Mouse (Mus musculus) megakaryocyte progenitor cell, adult 5-6 weeks (primary cell): Measurements from ENCODE around the gene Pknox2. TPM values are rescaled to one million over a fixed set of nuclear protein-coding genes. Genes with fewer than 3 reads are reported as not detected.

Experiments used
- ATAC-seq: replicated peaks from 2 replicates; pipeline ENCODE4 v1.8.0; 2016; ENCODE audit warnings: mild to moderate bottlenecking, moderate TSS enrichment, inconsistent platforms; ENCODE audit not compliant: poor library complexity
- total RNA-seq, 2 experiments: library from RNA; stranded (forward) in 1 of 2; stranded (reverse) in 1 of 2; fragments of 157-497, 149-512 nt in 1 of 2; fragments of 200-1000 nt in 1 of 2; gene quantifications; 2 replicates each; pipeline versions ENCODE4 v1.2.3 to v1.2.4; 2015 to 2017

Gene Pknox2
- total RNA-seq, 2 experiments from 2014 or later = not detected

DNA sequence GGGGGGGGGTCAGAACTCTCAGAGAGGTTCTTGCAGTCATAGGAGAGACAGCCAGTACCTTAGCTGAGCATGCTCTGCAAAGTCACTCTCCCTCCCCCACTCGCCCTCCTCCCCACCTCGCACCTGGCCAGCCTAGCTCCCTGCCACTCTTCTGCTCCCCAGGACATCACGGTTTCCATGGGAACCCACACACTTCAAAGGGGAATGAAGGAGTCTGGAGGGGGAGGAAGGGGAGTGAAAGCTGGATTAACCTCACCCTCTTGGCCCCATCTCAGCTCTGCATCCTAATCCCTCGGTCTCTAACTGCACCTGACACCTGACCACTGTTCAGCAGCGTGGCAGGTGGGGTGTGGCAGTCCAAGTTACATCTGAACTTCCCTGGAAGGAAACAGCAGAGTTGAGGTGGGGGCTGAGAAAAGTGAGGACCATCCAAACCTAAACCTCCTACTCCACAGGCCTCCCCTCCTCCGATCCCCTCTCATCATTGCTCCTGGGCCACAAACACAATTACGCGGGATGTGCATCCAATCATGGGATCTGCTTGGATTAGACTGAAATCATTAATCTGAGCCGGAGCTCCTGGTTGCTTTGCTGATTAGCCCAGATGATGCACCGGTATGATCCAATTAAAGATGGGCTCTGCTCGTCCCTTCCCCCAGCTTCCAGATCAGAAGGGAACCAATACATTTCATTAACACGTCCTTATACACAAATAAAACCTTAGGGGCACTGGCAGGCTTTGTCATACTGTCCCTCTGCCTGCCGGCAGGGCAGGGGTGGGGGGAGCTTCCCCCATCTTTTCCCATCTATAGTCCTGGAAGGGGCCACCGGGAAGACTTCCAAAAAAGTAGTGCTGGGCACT lies 196.7 kb downstream of the Pknox2 start:
- no peak for ATAC-seq

GRCm38 (mm10) chr9:36948181-36948580 lies 199.0 kb downstream of the Pknox2 start:
- no peak for ATAC-seq

GRCm38 (mm10) chr9:36947056-36947694 lies 200.0 kb downstream of the Pknox2 start:
- ATAC-seq = no peak

GRCm38 (mm10) chr9:36944843-36945242 lies 202.4 kb downstream of the Pknox2 start:
- ATAC-seq = no peak

- no peak for ATAC-seq
These were observed 204.6 kb downstream of the Pknox2 start for GRCm38 (mm10) chr9:36942561-36942960.

- ATAC-seq = no peak
These were observed 205.1 kb downstream of the Pknox2 start for GRCm38 (mm10) chr9:36942131-36942530.

- no peak for ATAC-seq
These were observed 205.6 kb downstream of the Pknox2 start for GRCm38 (mm10) chr9:36941565-36941964.

DNA sequence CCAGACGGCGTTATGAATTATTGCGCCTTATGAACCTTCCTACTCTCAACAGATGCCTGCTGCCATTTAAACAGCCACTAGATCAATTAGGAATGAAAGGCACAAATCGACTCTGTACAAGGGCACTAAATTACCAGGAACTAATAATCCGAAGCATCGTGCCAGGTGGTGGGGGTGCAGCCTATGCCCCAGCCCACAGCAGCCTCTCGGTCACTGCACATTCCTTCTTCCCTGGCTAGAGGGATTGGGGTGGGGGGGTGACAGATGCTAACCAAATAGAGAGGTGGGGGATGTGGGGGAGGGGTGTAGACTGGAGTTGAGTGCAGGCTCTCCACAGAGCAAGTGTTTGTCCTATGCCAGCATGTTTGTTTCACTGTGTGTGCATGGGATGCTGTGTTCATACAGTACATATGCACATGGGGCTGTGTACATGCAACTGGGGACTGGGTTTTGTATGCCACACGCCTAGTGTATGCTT lies 208.6 kb downstream of the Pknox2 start:
- no peak for ATAC-seq

GRCm38 (mm10) chr9:36933813-36934493 lies 213.3 kb downstream of the Pknox2 start:
- ATAC-seq = peak; percentile 61

- ATAC-seq = no peak
These were observed 214.0 kb downstream of the Pknox2 start for GRCm38 (mm10) chr9:36932950-36933812.

GRCm38 (mm10) chr9:36931657-36932056 lies 215.6 kb downstream of the Pknox2 start:
- no peak for ATAC-seq

DNA sequence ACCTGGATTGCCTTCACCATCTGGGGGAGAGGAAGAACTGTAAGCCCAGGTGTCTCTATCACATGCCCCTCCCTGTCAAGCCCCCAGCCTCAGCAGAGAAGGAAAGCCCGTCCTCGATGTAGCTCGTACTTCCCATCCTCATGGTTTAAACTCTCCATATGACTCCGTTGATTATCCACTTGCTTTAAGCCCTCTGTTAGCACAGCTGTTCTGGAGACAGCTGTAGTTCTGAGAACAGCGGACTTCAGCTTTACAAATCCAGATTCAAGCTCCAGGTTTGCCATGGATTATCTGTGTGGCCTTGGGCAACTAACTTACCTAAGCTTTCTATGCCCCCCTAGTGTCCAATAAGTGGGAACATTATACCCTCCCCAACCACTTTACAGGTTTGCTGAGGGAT lies 223.5 kb downstream of the Pknox2 start:
- ATAC-seq = no peak

GRCm38 (mm10) chr9:36921718-36922415 lies 225.3 kb downstream of the Pknox2 start:
- ATAC-seq = no peak

DNA sequence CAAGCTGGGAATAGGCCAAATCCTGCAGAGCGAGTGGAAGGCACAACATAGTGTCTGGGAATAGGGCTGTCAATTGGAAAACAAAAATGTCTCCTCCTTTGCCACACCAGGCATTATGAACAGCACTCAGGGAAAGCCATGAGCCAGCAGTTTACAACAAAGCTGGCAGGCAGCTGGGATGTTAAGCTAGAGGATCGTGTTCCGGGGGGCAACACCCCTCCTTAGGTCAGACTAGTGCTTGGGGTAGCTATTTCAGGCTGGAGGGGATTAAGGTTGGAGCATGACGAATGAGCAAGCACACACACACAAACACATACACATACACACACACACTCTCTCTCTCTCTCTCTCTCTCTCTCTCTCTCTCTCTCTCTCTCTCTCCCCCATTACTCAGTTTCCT lies 227.7 kb downstream of the Pknox2 start:
- ATAC-seq = no peak

GRCm38 (mm10) chr9:36918582-36918981 lies 228.6 kb downstream of the Pknox2 start:
- ATAC-seq = no peak

DNA sequence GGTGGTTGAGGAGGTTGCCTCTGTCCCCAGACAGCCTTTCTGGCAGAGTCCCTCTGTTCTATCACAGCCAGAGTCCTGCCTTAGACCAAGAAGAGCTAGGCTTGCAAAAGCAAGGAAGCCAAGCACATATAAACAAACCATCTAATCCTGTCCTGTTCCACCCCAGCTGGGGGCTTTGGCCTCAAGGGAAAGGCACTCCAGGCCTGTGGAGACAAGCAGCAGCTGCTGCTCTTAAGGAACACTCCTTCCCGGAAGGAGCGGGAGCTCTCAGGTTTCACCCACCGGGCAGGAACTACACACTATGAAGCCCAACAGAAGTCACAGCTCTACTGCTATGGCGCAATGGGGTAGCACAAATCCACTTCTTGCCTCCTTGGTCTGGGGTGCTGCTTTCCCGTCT lies 230.3 kb downstream of the Pknox2 start:
- ATAC-seq = no peak

GRCm38 (mm10) chr9:36916362-36916761 lies 230.8 kb downstream of the Pknox2 start:
- peak; percentile 91 for ATAC-seq

DNA sequence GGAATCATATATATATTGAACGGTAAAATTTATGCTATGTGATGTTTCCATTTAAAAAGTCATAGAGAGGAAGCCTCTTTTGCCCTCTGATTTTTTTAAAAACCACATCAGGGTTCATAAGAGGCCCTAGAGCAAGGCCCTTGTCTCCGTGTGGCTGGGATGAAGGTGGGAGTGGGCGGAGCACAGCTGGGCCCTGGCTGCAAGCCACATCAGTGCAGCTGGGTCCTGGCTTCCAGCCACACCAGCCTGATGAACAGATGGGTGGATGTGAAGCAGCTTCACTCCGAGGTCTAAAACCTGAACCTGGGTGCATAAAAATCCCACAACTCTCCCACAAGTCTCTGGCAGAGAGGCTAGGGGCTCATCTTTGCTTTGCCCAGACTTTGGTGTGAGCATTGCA lies 241.8 kb downstream of the Pknox2 start:
- no peak for ATAC-seq

GRCm38 (mm10) chr9:36900464-36900863 lies 246.7 kb downstream of the Pknox2 start:
- ATAC-seq = no peak

DNA sequence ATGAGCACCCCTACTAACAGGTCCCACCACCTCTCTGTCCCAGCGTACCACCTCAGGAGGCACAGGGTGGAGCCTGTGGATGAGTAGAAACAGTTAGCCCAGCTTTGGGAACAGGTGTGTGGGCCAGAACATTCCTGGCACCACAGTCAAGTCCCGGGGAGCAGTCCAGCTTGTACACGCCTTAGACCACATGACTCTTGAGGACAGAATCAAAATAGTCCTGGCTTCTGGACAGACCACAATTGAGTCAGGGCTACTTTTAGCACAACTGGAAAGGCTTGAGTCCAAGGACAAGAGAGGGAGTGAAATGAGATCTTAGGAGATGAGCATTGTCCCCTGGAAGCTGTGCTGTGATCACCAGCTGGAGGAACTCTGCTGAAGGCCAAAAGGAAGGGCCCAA lies 248.6 kb downstream of the Pknox2 start:
- no peak for ATAC-seq
